Mouse (Mus musculus) embryonic facial prominence, embryonic 10.5 days (tissue): ENCODE data around the gene Asb17. TPM values are rescaled to one million over a fixed set of nuclear protein-coding genes. Genes with fewer than 3 reads are reported as not detected.

Source experiments
- polyA plus RNA-seq: library from polyadenylated mRNA; unstranded; fragments of >200 nt; fragmentation: Nextera tagmentation; extraction: Ambion mirVana; gene quantifications from 2 replicates; pipeline ENCODE4 v1.2.1, GENCODE M21; 2016

The Asb17 gene
- polyA plus RNA-seq, 1 experiment from 2014 or later: 0.19 TPM

Other genes with a start within 250 kb of the Asb17 start
- gene St6galnac3, start 119.0 kb upstream of the Asb17 start, polyA plus RNA-seq: 54.1 and 55.1 TPM in 2 replicates
- gene Msh4, start 61.9 kb downstream of the Asb17 start, polyA plus RNA-seq: 0.15 TPM in 2 replicates
- 46.9 and 48.9 TPM in 2 replicates for gene Rabggtb, start 68.8 kb downstream of the Asb17 start, polyA plus RNA-seq
- 40.7 and 44.6 TPM in 2 replicates for gene Acadm, start 100.4 kb downstream of the Asb17 start, polyA plus RNA-seq
- 0.56 and 0.98 TPM in 2 replicates for gene Slc44a5, start 129.2 kb downstream of the Asb17 start, polyA plus RNA-seq